Mouse (Mus musculus): ENCODE measurements at regions not wholly inside any gene's neighbourhood (a gene's known extent, or its start where the extent isn't known, plus 50 kb on each side); places are given as distances from the start of the nearest gene placed in this dataset.

DNA sequence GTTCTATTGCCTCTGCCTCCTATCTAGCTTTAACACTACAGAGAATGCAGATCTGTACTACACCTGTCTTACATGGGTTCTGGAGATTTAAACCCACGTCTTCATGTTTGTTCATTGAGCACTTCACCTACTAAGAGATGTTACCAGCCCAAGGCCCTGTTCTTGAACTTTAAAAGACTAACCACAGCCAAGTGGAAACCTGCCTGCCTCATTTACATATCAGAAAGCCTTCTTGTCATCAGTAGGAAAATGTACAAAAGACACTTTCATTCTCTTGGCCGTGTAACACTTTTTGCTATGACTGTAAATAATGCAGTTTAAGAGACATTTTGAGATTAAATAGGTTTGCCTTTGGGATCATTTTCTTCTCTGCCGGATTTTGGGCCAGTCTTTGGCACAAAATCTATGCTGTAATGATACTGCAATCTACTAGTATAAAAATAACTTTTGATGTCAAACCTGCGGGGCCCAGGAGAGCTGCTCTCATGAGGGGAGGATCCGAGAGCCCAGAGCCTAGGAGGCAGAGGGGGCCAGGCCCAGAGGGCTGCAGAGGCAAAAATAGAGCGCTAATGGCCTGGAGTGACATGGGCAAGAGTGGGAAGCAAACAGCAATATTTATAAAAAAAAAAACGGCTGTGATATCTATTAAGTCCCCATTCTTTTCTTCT is 318.4 kb upstream of the Myo3a start:
- in situ Hi-C loops (cut with MboI, MseI) = loop anchor here (5.0 to 25.0 kb wide), 2 partner anchors 632 to 1047 kb away; no protein-coding TSS in a partner anchor

- in situ Hi-C loops (cut with MboI, MseI) = loop anchor here (5.0 to 25.0 kb wide), 2 partner anchors 632 to 1047 kb away; no protein-coding TSS in a partner anchor
Observed at GRCm38 (mm10) chr2:21909481-21909966, 317.8 kb upstream of the Myo3a start.

GRCm38 (mm10) chr2:21917804-21918690 is 309.3 kb upstream of the Myo3a start:
- in situ Hi-C loops (cut with MboI, MseI) = loop anchor here (25.0 kb wide), 1 partner anchor 1056 kb away; no protein-coding TSS in a partner anchor

DNA sequence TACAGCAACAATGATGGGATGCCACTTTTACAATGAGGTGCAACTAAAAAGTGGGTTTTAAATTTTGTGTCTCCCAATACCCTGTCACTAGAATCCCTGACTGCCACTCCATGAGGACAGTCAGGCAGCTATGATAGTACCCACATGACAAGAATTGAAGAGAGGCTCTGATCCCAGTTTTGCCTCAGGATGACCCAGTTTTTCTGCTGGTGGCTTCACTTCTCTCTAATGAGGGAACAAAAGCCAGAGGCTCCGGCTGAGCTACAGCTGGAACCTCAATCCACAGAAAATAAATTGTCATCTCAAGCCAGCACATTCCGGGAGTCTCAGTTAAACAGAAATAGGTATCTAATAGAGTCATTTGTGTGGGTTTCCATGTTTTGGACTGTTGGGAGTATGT is 308.2 kb upstream of the Myo3a start:
- in situ Hi-C loops (cut with MboI, MseI) = loop anchor here (25.0 kb wide), 1 partner anchor 1057 kb away; no protein-coding TSS in a partner anchor

- in situ Hi-C loops (cut with MboI, MseI) = no loop called here
Observed at GRCm38 (mm10) chr2:21927656-21928055, 299.6 kb upstream of the Myo3a start.

DNA sequence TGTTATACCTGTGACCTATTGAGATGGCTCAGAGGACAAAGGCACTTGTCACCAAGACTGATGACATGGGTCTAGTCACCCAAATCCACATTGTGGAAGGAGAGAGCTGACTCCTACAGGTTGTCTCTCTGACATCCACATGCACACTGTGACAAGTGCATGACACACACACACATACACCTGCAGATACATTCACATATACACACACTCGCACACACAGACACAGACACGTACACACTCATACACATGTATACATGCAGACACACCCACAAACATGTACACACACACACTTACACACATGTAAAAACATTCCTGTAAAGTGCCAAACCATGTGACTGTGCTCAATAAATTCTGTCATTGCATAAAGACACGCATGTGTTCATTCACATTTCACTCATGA is 287.3 kb upstream of the Myo3a start:
- in situ Hi-C loops (cut with MboI, MseI) = loop anchor here (10.0 kb wide), 2 partner anchors 675 to 785 kb away; no protein-coding TSS in a partner anchor

GRCm38 (mm10) chr2:21940797-21941487 is 286.4 kb upstream of the Myo3a start:
- in situ Hi-C loops (cut with MboI, MseI) = loop anchor here (10.0 kb wide), 2 partner anchors 674 to 784 kb away; no protein-coding TSS in a partner anchor

- in situ Hi-C loops (cut with MboI, MseI) = loop anchor here (10.0 kb wide), 2 partner anchors 673 to 783 kb away; no protein-coding TSS in a partner anchor
Observed at GRCm38 (mm10) chr2:21941488-21942000, 285.8 kb upstream of the Myo3a start.

DNA sequence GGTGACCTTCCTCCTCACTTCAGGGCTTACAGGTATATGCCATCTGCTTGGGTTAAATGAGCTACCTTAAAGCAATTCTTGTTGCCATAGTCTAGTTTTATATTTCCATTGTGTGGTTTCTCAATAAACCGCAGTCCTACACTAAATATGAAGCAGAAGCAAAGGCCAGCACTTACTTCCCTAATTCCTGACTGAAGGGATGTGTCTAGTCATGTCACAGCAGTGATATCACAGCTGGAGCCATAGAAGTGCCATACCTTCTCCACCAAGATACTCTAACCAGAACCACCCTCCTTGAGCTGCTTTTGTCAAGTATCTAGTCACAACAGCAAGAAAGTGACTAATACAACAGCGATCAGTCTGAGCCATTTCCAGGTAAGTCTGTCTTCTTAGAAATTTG is 283.6 kb upstream of the Myo3a start:
- in situ Hi-C loops (cut with MboI, MseI) = loop anchor here (10.0 kb wide), 2 partner anchors 671 to 781 kb away; no protein-coding TSS in a partner anchor

GRCm38 (mm10) chr2:21946484-21946883 is 280.8 kb upstream of the Myo3a start:
- in situ Hi-C loops (cut with MboI, MseI) = loop anchor here (10.0 kb wide), 2 partner anchors 668 to 778 kb away; no protein-coding TSS in a partner anchor

DNA sequence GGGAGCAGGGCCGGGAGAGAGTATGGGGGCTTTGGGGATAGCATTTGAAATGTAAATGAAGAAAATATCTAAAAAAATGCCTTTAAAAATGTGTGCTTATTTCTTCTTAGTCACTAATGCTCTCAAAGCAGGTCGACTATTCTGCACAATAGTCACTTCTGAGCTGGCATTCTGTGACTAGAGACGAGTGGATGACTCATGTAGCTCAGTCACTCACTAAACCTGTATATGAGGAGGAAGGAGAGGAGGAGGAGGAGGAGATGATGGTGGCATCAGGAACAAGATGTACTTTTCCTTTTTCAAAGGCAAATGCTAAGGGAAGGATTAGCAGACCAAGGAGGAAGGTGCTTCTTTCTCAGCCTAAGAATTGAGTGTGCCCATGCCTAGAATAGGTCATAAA is 276.0 kb upstream of the Myo3a start:
- in situ Hi-C loops (cut with MboI, MseI) = no loop called here

- in situ Hi-C loops (cut with MboI, MseI) = loop anchor here (5.0 kb wide), 1 partner anchor 926 kb away; no protein-coding TSS in a partner anchor
Observed at GRCm38 (mm10) chr2:21956112-21956963, 271.0 kb upstream of the Myo3a start.

DNA sequence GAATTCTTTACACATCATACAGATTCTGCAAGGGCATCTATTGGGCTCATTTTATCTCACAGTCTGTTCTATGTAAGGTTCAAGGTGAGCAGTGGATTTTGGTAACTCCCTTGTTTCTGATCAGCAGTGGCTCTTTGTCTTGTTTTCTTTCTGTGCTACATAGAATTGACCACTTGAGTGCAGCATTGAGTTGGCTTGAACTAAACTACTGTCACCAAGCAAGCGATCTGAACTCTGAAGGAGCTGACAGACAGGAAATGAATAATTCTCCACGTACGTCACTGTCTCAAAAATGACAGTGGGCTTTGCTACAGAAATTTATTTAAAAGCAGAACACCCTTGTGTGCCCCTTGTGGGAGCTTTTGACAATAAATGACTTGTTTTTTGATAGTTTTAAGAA is 268.9 kb upstream of the Myo3a start:
- in situ Hi-C loops (cut with MboI, MseI) = loop anchor here (5.0 kb wide), 1 partner anchor 924 kb away; no protein-coding TSS in a partner anchor

- in situ Hi-C loops (cut with MboI, MseI) = loop anchor here (5.0 kb wide), 1 partner anchor 923 kb away; no protein-coding TSS in a partner anchor
Observed at GRCm38 (mm10) chr2:21958802-21959201, 268.5 kb upstream of the Myo3a start.

DNA sequence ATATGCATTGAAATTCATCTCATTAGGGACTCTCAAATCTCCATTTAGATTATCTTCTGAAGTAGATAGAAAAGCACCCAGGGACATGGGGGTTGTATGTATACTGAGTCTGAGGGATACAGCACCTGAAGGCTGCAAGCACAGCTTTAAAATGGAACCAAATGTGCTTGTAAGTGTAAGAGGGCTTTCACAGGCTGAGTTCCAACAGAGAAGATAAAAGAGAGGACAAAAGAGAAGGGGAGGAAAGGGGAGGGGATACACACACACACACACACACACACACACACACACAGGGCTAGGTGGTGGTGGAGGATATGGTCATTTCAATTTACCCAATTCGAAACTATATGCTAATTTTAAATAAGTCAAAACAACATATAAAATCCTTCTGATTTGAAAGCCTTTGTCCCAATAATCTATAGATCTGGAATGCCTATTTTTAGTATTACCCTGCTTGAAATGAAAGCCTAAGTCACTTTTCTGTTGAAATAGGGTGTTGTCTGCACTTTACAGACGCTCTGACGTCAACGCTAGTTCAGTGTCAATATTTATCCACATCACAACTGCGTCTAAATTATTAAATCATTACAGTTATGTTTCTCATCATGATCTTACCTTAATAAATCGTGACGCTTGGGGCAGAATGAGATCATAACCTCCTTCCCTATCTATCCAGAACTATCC is 263.8 kb upstream of the Myo3a start:
- in situ Hi-C loops (cut with MboI, MseI) = loop anchor here (10.0 kb wide), 1 partner anchor 791 kb away; no protein-coding TSS in a partner anchor

DNA sequence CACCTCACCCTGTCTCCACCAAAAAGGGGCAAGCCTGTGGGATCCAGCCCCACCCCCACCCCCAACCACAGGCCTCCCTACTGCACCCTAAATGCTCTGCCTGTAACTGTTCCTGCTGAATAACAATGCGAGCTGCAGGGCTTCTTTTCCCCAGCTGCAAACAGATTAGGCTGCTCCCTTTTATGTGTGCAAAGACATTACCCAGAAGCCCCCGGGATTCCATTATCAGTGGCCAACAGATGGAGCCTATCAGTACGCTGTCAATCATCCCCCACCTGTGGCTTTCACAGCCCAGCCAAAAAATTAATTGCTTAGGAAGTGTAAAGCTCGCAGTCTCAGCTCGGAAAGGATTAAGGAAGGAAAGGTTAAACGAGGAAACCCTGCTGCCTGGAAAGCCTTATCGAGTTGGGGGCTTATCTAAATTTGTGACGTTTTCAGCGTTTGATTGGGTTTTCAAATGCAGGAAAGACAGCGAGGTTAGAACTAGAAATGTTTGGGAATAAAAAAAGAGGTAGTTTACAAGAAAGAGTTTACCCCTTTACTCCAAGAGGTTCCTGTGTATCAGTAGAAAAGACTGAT is 263.2 kb upstream of the Myo3a start:
- in situ Hi-C loops (cut with MboI, MseI) = loop anchor here (10.0 kb wide), 1 partner anchor 791 kb away; no protein-coding TSS in a partner anchor

DNA sequence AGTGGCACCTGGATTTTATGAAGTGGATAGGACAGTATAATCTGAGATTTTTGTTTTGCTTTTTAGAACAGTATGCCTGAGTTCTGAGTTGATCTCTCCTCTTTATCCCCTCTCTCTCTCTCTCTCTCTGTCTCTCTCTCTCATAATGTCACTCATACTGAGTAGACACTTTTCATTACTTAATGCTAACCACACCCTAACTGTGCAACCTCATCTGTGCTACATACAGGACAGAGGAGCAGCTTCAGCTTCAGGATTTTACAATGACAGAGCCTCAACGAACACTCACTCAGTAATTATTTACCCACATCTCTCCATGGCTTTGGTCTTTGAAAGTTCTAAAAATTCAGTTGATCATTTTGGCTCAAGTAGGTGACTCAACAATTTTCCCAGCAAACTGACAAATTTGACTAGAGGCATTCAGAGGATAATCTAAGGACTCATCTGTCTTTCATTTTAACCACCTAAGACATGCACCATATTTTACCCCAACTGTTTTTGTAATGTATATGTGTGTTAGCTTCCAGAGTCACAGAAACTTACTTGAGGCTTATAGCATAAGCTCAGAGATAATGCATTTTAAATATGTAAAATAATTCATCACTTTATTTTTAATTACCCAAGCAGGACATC is 256.4 kb upstream of the Myo3a start:
- in situ Hi-C loops (cut with MboI, MseI) = no loop called here

DNA sequence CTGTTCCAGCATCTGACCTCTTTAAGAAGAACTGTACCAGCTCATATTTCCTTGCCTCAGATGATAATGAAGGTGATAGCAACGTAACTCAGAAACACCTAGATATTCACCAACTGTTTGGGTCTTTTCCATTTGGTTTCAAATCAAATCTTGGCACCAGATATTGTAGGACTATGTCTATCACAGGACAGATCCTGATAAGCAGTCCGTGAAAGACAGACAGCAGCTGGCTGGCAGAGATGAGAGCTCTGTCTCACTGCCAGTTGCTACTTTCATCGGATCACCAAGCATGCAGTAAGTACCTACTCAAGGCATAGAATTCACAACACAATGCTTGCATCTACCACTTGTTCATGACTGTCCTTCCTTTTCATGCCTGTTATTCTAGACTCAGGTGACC is 252.7 kb upstream of the Myo3a start:
- in situ Hi-C loops (cut with MboI, MseI) = no loop called here

All from T-helper 1 cell (primary cell).